Mouse (Mus musculus) midbrain, postnatal 0 days (tissue): ENCODE measurements around the gene Src. TPM values are rescaled to one million over a fixed set of nuclear protein-coding genes. Genes with fewer than 3 reads are reported as not detected.

Source experiments
- ATAC-seq: fragments of 200-750 bp; cut with Nextera tagmentation; 2 replicates; pipeline ENCODE4 v1.8.0; 2017; ENCODE audit warnings: moderate number of reproducible peaks, mild to moderate bottlenecking, moderate TSS enrichment, moderate library complexity; ENCODE audit not compliant: low FRiP score
- DNase-seq: peaks from one replicate; pipeline ENCODE4 v3.0.0-alpha.2; 2015; ENCODE audit warnings: low spot score
- H3K27ac ChIP-seq: fragments of 300-500 bp; sonication (generic); 2 replicates; pipeline ENCODE4 v1.5.1; 2014; ENCODE audit warnings: low read depth, mild to moderate bottlenecking, low read length, mixed read lengths
- H3K27me3 ChIP-seq: fragments of 300-500 bp; sonication (generic); 2 replicates; pipeline ENCODE4 v1.6.1; 2014; ENCODE audit warnings: low read length, control low read depth, mixed read lengths; ENCODE audit not compliant: insufficient read depth
- H3K36me3 ChIP-seq: fragments of 300-500 bp; sonication (generic); 2 replicates; pipeline ENCODE4 v1.6.1; 2014; ENCODE audit warnings: low read length, control low read depth, mixed read lengths; ENCODE audit not compliant: insufficient read depth
- H3K4me1 ChIP-seq: fragments of 300-500 bp; sonication (generic); 2 replicates; pipeline ENCODE4 v1.6.1; 2014; ENCODE audit warnings: mild to moderate bottlenecking, control low read depth, antibody characterized with exemption, low read length, mixed read lengths; ENCODE audit not compliant: insufficient read depth
- H3K4me2 ChIP-seq: fragments of 300-500 bp; sonication (generic); 2 replicates; pipeline ENCODE4 v1.6.1; 2014; ENCODE audit warnings: low read depth, mild to moderate bottlenecking, low read length, mixed read lengths; ENCODE audit not compliant: poor library complexity, severe bottlenecking
- H3K4me3 ChIP-seq: fragments of 300-500 bp; sonication (generic); 2 replicates; pipeline ENCODE4 v1.5.1; 2014; ENCODE audit warnings: low read depth, mild to moderate bottlenecking, low read length, moderate library complexity
- H3K9ac ChIP-seq: fragments of 300-500 bp; sonication (generic); replicated peaks from 2 replicates; pipeline ENCODE4 v1.6.1; 2014; ENCODE audit warnings: mild to moderate bottlenecking, low read length, moderate library complexity, mixed read lengths; ENCODE audit not compliant: poor library complexity, severe bottlenecking
- H3K9me3 ChIP-seq: fragments of 300-500 bp; sonication (generic); 2 replicates; pipeline ENCODE4 v1.6.1; 2016; ENCODE audit warnings: low read length, control low read depth
- CTCF ChIP-seq: IDR thresholded peaks from 2 replicates; pipeline ENCODE4 v1.5.1; 2016; ENCODE audit warnings: antibody characterized with exemption, mild to moderate bottlenecking
- WGBS: fragments of 180-500 bp; shearing (Covaris S2); extraction: QIAGEN DNeasy Blood & Tissue Kit; methylation state at CpG from one replicate; pipeline ENCODE4 v1.1.7; 2014; 5-methylcytosine and 5-hydroxymethylcytosine counted together
- polyA plus RNA-seq: library from polyadenylated mRNA; unstranded; fragments of >200 nt; fragmentation: Nextera tagmentation; extraction: Ambion mirVana; gene quantifications from 2 replicates; pipeline ENCODE4 v1.2.1, GENCODE M21; 2015
- total RNA-seq: library from RNA; depleted of rRNA; stranded (reverse); fragments of >200 nt; gene quantifications from 2 replicates; pipeline ENCODE4 v1.2.3, GENCODE M21; 2014

Src gene
- total and polyA plus RNA-seq, 2 experiments from 2014 or later: 26.6 to 129 TPM

- Histone ChIP-seq H3K27ac (0 out of 2 replicates have a peak overlapping the region, but pooled peaks have one; percentile 32), H3K9me3 (no peaks in the 10 kb centered on the region), H3K4me1 (peaks cover 20% of the 10 kb centered on the region; the same call in 1 of the 2 replicates), H3K27me3 (no peaks in the 10 kb centered on the region), H3K9ac (no peak overlapping the region), H3K4me3 (no peak overlapping the region), H3K4me2 (no peak overlapping the region), H3K36me3 (peaks cover 53% of the 10 kb centered on the region)
- 68% methylated on average over 7 of the region's 7 CpGs for WGBS
- DNase-seq (no peak), ATAC-seq (no peak)
- no peak for TF ChIP-seq CTCF
Measured at GRCm38 (mm10) chr2:157471292-157471691, 53.0 kb downstream of the Src start.

- H3K9ac ChIP-seq: no peak overlapping the region
- ATAC-seq: no peak
- no peaks in the 10 kb centered on the region for H3K27me3 ChIP-seq
- H3K4me3 ChIP-seq: no peak overlapping the region
- H3K27ac ChIP-seq: 0 out of 2 replicates have a peak overlapping the region, but pooled peaks have one; percentile 32
- peaks cover 50% of the 10 kb centered on the region for H3K36me3 ChIP-seq
- no peak overlapping the region for H3K4me2 ChIP-seq
- no peak for DNase-seq
- no peaks in the 10 kb centered on the region for H3K9me3 ChIP-seq
- no peak for TF ChIP-seq CTCF
- H3K4me1 ChIP-seq: peaks cover 20% of the 10 kb centered on the region; the same call in 1 of the 2 replicates
- WGBS: 65% methylated on average over 6 of the region's 6 CpGs
Measured at GRCm38 (mm10) chr2:157471737-157472136, 53.5 kb downstream of the Src start.

GRCm38 (mm10) chr2:157472469-157472868, 54.2 kb downstream of the Src start:
- no peak overlapping the region for H3K4me2 ChIP-seq
- no peak for ATAC-seq
- no peak for TF ChIP-seq CTCF
- peak overlapping the region; percentile 43 for H3K27ac ChIP-seq
- H3K9ac ChIP-seq: no peak overlapping the region
- H3K36me3 ChIP-seq: peaks cover 43% of the 10 kb centered on the region
- no peak for DNase-seq
- no peaks in the 10 kb centered on the region for H3K27me3 ChIP-seq
- H3K9me3 ChIP-seq: no peaks in the 10 kb centered on the region
- peaks cover 20% of the 10 kb centered on the region; the same call in 1 of the 2 replicates for H3K4me1 ChIP-seq
- 59% methylated on average over 4 of the region's 4 CpGs for WGBS
- no peak overlapping the region for H3K4me3 ChIP-seq

- H3K4me1 ChIP-seq: peaks cover 24% of the 10 kb centered on the region; the same call in 1 of the 2 replicates
- WGBS: 8% methylated on average over 6 of the region's 6 CpGs
Measured at GRCm38 (mm10) chr2:157474269-157474729, 56.1 kb downstream of the Src start.

GRCm38 (mm10) chr2:157475437-157476379, 57.5 kb downstream of the Src start:
- H3K4me1 ChIP-seq: peaks cover 27% of the 10 kb centered on the region; the same call in 1 of the 2 replicates
- ATAC-seq: peak; percentile 42

More at GRCm38 (mm10) chr2:157474269-157474729, 56.1 kb downstream of the Src start:
- no peak for DNase-seq
- no peaks in the 10 kb centered on the region for H3K9me3 ChIP-seq
- H3K27ac ChIP-seq: peak overlapping the region; percentile 85
- no peak for TF ChIP-seq CTCF
- no peak overlapping the region for H3K4me3 ChIP-seq
- peaks cover 25% of the 10 kb centered on the region for H3K36me3 ChIP-seq
- H3K4me2 ChIP-seq: no peak overlapping the region
- no peak for ATAC-seq
- no peaks in the 10 kb centered on the region for H3K27me3 ChIP-seq
- H3K9ac ChIP-seq: no peak overlapping the region

GRCm38 (mm10) chr2:157478651-157479050, 60.4 kb downstream of the Src start:
- H3K27me3 ChIP-seq: no peaks in the 10 kb centered on the region
- DNase-seq (no peak), ATAC-seq (no peak)
- peak overlapping the region; percentile 4; the same call in 1 of the 2 replicates for H3K27ac ChIP-seq
- WGBS: 39% methylated on average over 8 of the region's 8 CpGs
- H3K4me2 ChIP-seq: no peak overlapping the region
- H3K4me1 ChIP-seq: peaks cover 38% of the 10 kb centered on the region; the same call in 1 of the 2 replicates
- no peaks in the 10 kb centered on the region for H3K9me3 ChIP-seq
- no peak for TF ChIP-seq CTCF
- no peaks in the 10 kb centered on the region for H3K36me3 ChIP-seq
- H3K4me3 ChIP-seq: no peak overlapping the region
- no peak overlapping the region for H3K9ac ChIP-seq

More at GRCm38 (mm10) chr2:157475437-157476379, 57.5 kb downstream of the Src start:
- peak; percentile 68 for DNase-seq
- 14% methylated on average over 13 of the region's 13 CpGs for WGBS
- H3K27me3 ChIP-seq: no peaks in the 10 kb centered on the region
- peaks cover 11% of the 10 kb centered on the region for H3K36me3 ChIP-seq
- no peak overlapping the region for H3K4me2 ChIP-seq
- peak overlapping the region; percentile 85 for H3K27ac ChIP-seq
- peak overlapping the region; percentile 0; the same call in 1 of the 2 replicates for H3K9ac ChIP-seq
- H3K9me3 ChIP-seq: no peaks in the 10 kb centered on the region
- H3K4me3 ChIP-seq: no peak overlapping the region
- TF ChIP-seq CTCF: no peak
